Mouse (Mus musculus) right cerebral cortex, postnatal 14 days (tissue): ENCODE data around the gene Vps8.
A peak's percentile ranks its signal among the peaks of the same experiment; 100 is the strongest.

Experiments used
- DNase-seq: peaks from one replicate; pipeline ENCODE4 v3.0.0; 2022

The Vps8 gene

GRCm38 (mm10) chr16:21687406-21687805, 264.5 kb downstream of the Vps8 start:
- DNase-seq = no peak

DNA sequence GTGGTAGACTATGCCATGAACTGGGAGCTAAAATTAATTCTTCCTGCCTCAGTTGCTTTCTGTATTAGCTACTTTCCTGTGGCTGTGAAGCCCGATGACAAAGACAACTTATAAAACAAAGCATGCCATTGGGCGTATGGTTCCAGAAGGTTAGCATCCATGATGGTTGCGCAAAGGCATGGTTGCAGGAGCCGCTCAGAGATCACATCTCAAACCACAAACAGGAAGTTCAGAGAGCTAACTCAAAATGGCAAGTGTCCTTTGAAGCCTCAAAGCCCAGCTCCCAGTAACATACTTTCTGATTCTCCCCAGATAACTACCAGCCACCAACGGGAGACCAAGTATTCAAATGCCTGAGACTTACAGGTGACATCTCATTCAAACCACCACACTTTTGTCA, 266.2 kb downstream of the Vps8 start:
- no peak for DNase-seq

- no peak for DNase-seq
Measured at GRCm38 (mm10) chr16:21690216-21690755, 267.4 kb downstream of the Vps8 start.

DNA sequence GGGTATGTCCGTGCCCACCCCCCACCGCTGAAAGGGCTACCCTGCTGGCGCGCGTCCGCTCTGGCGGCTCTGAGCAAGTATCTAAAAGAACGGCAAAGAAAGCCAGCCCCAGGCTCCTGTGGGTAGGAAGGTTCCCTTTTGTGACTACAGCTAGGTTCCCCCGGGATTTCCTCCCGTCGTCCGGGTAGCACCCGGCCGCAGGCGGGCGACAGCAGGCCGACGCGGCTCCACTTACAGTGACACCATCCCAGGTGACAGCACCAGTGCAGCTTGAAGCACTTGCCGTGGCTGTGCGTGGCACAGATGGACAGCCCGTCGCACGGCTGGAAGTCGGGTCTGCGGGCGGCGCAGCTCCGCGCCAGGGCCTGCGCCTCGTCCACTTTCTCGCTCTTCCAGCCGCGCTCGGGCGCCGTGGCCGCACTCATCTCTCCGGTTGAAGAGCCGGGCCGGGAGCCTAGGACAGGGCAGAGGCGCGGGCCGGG, 271.1 kb downstream of the Vps8 start:
- peak; percentile 38 for DNase-seq
